Mouse (Mus musculus): Measurements from ENCODE around the gene Insm1.

Gene Insm1

DNA sequence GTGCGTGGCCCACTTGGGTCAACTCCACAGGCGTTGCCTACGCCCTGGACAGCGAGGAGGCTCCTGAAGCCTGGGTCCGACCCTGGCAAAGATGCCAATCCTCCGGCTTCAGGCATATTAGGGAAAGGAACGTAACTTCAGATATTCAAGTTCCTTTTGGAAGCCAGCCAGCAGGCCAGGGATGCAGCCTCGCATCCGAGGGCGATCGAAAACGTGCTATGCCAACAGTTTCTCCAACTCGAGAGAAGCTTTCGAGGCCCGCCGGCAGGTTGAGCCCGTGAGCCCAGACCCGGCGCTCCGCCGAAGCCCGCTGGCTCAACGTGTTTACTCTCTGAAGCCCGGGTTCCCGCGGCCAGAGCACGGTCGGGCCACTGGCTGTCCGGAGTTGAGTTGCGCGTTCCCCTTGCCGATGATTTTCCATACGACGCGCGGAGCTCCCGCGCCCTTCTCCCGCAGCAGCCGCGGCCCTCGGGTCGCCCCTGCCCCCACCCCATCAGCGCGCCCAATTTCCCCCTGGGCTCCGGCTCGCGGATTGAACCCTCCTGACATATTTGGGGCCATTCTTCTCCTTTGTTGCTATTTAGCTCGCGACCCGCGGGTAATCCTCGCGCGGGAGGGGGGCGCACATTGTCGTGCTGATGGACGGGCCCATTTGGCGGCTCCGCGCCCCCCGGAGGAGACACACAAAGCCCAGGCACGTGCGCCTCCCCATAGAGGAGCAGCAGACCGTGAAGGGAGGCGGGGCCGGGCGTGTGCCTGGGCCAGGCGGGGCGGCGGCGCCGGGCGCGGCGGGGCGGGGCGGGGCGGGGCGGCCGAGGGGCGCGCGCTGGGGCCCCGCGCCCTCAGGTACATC lies at the start of gene Insm1:
TSS of gene Insm1 (plus strand) at position 846 of the 853 bp plus-strand sequence.
- in situ Hi-C loops (cut with MboI, MseI) = loop anchor here in 1 of 2 experiments (10.0 kb wide), 1 partner anchor 613 kb away; no protein-coding TSS in a partner anchor

DNA sequence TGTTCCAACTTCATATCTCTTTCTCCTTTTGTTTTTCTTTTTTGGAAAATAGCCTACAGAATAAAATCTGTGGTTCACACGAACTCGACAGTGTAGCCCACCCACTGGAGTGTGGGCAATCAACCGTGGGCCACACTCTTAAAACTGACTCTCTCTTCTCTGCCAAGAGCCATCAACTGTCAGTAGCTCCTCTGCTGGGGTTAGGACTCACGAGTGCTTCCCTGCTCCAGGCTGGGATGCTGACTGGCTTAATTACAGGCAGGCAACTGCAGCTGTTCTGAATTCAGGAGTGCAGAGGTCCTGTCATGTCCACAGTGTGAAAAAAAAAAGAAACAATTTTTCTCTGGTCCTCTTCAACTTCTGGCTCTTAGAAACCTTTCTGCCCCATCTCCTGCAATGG lies 49.6 kb upstream of the Insm1 start:
- in situ Hi-C loops (cut with MboI, MseI) = no loop called here

DNA sequence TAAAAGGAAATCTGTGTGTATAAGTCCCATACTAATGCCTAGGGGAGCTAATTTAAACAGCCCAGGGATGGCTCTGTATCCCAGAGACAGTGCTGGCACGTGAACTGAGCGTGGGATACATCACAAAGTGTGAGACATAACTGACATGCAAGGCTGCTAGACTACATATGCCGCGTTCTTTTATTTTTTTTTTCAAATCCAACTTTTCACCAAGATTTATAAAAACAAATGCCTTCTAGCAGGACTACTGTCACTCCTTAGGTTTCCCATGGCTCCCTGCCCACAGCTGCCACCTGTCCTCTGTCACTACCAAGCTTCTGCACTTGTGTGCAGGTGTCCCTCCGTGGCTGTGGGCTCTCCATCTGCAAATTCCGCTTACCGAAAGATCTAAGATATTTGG lies 47.5 kb upstream of the Insm1 start:
- in situ Hi-C loops (cut with MboI, MseI) = no loop called here

DNA sequence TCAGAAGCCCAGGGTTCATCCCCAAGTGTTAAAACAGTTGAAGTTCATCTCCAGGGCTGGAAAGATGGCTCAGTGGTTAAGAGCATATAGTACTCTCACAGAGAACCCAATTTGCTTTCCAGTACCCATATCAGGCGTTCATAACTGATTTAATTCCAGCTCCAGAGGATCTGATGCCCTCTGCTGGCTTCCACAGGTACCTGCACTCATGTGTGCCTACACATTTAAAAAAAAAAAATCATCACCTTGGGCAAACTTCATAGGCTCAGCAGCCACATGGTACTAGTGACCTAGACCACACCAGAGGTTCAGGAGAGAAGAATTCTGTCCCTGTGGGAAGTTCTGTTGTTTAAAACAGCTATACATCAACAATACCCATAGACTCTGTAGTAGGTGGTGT lies 43.0 kb upstream of the Insm1 start:
- in situ Hi-C loops (cut with MboI, MseI) = no loop called here

DNA sequence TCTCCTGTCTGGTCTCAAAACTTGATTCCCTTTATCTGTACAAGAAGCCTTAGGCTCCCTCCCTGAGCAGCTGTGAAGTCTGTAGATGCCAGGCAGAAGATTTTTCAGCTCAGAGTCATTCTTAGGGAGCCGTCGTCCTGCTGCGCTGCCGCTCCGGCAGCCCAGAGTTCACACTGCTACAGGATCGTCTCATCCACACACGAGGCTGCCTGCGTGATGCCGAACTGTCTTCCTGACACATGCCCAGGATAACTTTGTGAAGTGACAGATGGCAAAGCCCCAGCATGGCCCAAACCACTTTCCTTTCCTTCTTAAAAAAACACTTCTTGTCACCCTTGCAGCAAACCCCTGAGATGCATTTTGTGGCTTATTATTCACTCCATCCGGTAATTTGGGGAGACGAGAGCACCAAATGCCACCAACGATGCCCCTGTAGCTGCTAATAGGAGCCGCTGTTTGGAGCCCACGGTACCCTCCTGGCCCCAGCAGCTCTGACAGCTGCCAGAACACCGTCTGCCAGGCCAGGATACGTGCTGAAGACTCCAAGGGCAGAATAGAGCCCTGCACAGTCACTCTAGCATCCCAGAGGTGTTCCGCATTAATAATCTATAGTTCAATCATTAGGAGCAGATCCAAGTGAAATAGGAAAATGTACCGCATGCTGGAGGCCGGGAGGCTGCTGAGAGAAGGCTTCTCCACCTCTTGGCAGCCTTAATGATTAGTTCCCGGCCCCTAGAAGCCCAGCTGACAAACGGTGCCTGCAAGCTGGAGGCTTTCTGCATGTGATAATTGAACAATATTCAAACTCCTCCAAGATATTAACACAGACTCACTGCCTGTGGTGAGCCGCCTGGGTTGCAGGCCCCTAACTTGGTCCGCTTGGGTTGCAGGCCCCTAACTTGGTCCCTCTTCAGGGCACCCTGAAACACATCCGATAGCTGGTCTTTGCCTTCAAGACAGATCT lies 37.6 kb upstream of the Insm1 start:
- in situ Hi-C loops (cut with MboI, MseI) = no loop called here

DNA sequence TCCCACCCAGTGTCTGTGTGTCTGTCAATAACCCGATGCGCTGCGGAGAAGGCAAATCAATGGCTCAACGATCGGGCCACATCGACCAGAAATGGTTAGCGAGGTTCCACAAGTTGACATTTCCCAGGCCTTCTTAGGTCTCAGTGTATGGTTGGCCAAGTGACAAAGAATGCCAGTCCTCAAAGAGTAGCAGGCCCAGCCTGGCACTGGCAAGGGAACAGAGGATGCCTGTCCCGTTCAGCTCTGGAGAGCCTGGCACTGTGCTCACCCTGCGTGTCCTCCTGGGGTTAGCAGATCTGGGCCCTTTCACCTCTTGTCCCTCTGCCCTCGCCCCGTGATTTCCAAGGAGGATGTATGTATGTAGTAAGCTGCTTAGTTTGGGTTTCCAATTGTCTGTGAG lies 25.6 kb upstream of the Insm1 start:
- in situ Hi-C loops (cut with MboI, MseI) = no loop called here

DNA sequence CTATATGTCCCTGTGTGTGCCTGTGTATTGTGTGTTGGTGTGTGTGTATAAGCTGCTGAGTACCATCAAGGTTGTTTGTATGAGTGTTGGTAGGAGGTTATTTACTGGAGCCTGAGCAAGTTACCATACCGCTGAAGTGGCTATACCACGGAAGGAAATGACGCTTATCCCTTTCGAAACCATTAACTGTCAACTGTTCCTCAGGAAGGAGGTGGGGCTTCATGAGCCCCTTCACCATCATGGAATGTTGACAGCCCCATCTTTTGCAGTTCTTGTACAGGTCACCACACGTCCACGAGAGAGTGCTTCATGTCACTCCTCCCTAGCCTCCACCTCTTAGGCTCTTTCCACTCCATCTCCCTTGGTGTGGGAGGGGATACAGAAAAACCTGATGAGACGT lies 23.8 kb upstream of the Insm1 start:
- in situ Hi-C loops (cut with MboI, MseI) = no loop called here

DNA sequence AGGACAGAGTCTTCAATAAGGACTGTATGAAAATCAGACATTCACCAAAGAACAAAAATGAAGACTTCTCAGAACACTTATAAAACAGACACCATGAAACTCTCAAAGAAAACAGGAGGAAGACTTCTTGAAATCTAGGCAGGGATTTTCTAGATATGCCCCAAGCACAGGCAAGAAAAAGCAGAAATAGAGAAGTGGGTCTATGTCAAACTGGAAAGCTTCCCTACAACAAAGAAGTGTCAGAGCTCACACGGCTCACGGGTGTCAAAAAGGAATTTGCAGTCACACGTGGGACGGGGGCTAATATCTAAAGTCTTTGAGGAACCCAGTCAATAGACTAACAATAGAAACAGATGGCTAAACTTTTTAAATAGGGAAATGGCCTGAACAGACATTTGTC lies 10.8 kb upstream of the Insm1 start:
- in situ Hi-C loops (cut with MboI, MseI) = loop anchor here in 1 of 2 experiments (10.0 kb wide), 1 partner anchor 256 kb away; no protein-coding TSS in a partner anchor

DNA sequence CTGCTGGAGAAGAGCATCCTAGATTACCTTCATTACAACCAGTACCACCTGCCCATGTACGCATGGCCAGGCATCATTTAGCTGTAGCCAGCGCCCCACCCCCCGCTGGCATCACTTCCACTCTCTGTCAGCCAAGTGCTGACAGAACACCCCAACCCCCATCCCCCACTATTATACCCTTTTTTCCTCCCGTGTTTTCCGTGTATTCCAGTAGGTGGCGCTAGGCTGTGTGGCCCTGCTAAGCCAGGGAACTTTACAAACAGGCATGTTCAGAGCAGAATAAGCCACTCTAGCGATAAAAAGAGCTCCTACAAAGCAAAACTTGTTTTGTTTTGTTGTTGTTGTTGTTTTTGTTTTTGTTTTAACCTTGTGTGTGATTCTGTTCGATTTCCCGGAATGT lies 7.0 kb upstream of the Insm1 start:
- in situ Hi-C loops (cut with MboI, MseI) = loop anchor here in 1 of 2 experiments (5.0 to 10.0 kb wide), 2 partner anchors 198 to 260 kb away; no protein-coding TSS in a partner anchor

DNA sequence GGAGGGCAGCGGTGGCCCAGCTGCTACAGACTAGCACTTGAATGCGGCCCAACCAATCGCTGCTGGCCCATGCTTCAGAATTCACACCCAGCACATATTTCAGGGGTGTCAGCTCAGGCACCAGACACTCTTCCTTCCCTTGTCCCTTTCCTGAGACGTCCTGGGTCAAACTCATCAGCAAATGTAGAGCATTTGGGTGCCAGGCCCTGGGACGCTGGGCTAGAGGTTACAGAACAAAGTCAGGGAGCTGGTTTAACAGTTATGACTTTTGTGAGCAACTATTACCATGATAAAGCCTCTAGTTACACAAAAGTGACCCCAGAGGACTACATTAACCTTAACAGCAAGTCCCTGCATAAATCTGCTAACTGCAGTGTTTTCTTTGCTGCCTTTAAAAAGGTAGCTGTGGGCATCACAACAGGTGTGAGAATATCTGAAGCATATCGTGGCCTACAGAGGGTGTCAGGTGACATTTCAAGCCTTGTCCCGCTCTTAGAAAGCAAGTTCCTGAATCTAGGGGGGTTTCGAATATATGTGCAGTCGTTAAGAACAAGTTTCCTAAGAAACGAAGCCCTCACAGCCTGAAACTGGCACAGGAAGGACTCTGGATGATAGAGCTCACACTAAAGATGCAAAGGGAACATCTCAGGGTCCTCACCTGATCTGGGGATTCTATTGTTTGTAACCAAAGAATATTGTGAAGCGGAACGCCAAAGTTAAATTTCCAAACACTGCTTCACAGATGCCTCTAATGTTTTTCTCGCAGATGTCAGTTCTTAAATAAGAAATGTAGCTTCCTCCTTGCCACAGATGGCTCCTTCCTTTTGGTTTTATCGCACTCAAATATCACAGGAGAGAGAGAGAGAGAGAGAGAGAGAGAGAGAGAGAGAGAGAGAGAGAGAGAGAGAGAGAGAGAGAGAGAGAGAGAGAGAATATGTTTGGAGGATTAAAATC lies 5.3 kb upstream of the Insm1 start:
- in situ Hi-C loops (cut with MboI, MseI) = loop anchor here in 1 of 2 experiments (5.0 to 10.0 kb wide), 2 partner anchors 196 to 262 kb away; no protein-coding TSS in a partner anchor

DNA sequence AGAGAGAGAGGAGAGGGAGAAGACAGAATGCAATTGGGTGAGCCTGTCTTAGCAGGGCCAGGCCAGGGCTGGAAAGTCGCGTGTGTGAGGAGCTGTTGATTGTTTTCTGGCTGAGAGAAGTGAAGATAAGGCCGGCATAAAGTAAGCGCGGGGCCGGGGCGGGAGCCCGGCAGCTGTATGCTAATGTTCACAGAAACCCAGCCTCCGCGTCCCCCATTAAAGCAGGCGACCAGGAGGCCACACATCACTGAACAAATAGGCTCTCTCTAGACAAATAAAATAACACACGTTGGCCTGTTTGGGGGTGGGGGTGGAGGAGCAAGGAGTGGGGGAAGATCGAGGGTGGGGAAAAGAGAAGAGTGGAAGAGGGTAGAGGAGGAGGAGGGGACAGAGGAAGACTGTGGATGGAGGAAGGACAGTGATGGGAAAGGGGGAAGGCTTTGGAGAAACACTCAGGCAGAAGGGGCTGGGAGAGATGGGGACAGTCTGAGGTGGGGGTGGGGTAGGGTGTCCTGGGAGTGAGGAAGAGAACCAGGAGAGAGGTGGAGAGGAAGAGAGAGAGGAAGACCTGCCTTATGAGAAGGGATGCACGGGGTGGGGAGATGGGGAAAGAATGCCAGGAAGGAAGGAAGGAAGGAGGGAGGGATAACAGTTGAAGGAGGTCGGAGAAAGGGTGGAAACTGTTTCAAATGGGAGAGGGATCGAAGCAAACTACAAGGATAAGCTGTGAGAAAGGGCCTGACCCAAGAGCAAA lies 4.3 kb upstream of the Insm1 start:
- in situ Hi-C loops (cut with MboI, MseI) = loop anchor here in 1 of 2 experiments (5.0 to 10.0 kb wide), 2 partner anchors 195 to 263 kb away; no protein-coding TSS in a partner anchor

DNA sequence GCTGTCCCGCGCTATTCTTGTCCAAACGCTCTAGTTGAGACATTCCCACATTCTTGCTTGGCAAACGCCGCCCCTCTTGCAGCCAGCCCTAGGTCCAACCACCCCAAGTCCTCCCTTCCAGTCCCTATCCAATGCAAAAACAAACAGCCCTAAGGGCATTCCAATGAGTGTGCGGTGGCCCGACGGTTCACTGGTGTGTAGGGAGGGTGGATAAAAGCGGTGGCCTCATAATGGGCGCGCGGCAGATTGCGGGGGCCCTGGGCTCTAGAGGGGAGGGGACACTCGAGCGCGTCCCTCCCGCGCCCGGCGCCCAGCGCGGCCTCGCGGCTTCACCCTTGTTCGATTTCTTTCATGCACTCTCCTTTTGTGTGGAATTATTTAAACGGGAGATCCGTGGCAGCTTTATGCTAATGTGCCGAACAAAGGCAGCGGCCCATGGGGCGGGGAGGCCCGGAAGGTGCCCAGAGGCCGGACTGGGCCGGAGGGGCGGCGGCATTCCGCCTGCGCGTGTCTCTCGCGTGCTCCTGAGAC lies 3.5 kb upstream of the Insm1 start:
- in situ Hi-C loops (cut with MboI, MseI) = loop anchor here in 1 of 2 experiments (5.0 to 10.0 kb wide), 2 partner anchors 194 to 263 kb away; no protein-coding TSS in a partner anchor

DNA sequence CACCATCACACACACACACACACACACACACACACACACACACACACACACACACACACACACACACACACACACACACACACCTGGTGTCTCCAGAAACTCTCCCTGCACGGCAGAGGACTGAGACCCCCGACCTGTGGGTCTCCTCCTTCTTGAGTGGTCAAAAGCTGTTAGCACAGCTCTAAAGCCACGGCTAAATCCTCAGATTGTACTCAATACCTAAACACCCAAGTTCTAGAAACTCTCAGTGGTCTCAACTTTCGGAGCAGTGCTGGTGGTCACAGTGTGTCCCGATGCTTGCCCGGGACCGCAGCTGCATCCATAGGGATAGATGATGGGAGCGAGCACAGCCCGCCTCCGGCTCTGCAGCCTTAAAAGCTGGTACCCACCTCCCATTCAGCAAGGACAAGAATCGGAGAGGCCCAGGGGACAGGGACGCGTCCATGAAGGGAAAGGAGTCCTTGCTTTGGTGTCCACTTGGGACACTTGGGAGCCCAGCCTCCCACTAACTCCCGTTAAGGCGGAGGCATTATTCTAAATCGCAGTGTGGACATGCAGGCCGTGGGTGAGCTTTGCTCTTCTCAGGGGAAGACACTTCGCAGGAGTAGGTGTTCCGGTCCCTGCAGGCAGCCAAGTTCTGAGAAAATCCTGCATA lies 2.7 kb upstream of the Insm1 start:
- in situ Hi-C loops (cut with MboI, MseI) = loop anchor here in 1 of 2 experiments (5.0 to 10.0 kb wide), 2 partner anchors 193 to 264 kb away; no protein-coding TSS in a partner anchor

DNA sequence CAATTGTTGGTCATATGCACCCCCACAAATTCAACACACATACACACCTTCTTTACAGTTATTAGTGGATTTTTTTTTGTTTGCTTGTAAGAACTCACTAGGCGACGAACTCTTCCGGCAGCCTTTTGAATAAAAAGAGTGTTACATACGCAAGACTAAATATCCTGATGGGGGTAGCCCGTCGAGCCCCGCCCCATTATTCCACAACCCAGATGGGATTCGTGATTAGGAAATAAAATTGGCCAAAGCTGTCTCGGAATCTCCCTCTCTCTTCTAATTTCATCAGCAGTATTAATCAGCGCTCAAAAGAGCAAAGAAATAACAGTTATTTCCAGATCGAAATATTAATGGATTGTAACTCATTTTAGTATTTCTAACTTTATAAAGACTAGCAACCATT lies 1.9 kb upstream of the Insm1 start:
- in situ Hi-C loops (cut with MboI, MseI) = loop anchor here in 1 of 2 experiments (5.0 to 10.0 kb wide), 3 partner anchors 193 to 615 kb away; no protein-coding TSS in a partner anchor

DNA sequence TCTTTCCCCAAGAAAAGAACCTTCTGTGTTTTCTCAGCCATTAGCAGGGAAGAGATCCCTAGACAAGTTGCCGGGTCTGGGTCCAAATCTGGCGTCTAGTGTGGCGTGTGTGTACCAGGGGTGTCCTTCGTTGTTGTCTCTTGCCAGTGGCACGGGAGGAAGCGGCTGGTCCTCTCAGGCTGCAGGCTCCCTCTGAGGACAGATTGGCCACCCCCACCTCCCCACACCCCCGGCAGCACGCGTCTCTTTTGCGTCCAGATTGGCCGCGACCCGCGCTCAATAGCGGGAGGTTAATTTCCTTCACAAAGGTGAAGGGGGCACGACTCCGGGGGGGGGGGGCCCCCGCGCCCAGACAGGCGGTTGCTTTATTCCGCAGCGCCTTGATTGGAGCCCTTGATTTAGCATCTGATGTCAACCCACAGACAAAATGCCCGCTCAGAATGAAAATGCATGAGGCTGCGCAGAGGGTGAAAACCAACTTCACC lies 1.1 kb upstream of the Insm1 start:
- in situ Hi-C loops (cut with MboI, MseI) = loop anchor here in 1 of 2 experiments (10.0 kb wide), 1 partner anchor 614 kb away; no protein-coding TSS in a partner anchor

DNA sequence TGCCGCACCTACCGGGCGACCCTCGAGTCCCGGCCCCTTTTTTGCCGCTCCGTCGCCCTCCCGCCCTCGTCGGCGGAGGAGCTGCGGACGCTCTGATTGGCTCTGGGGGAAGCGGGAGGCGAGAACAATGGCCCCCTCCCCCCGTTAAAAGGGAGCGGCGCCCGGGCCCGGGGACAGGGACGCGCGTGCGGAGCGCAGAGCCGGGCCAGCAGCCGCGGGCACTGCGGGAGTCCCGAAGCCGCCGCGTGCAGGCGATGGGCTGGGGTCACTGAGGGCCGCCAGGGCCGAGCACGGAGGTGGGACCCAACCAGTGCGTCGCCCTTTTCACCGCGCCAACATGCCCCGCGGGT lies 183 bp downstream of the Insm1 start:
- in situ Hi-C loops (cut with MboI, MseI) = loop anchor here in 1 of 2 experiments (10.0 kb wide), 1 partner anchor 613 kb away; no protein-coding TSS in a partner anchor

DNA sequence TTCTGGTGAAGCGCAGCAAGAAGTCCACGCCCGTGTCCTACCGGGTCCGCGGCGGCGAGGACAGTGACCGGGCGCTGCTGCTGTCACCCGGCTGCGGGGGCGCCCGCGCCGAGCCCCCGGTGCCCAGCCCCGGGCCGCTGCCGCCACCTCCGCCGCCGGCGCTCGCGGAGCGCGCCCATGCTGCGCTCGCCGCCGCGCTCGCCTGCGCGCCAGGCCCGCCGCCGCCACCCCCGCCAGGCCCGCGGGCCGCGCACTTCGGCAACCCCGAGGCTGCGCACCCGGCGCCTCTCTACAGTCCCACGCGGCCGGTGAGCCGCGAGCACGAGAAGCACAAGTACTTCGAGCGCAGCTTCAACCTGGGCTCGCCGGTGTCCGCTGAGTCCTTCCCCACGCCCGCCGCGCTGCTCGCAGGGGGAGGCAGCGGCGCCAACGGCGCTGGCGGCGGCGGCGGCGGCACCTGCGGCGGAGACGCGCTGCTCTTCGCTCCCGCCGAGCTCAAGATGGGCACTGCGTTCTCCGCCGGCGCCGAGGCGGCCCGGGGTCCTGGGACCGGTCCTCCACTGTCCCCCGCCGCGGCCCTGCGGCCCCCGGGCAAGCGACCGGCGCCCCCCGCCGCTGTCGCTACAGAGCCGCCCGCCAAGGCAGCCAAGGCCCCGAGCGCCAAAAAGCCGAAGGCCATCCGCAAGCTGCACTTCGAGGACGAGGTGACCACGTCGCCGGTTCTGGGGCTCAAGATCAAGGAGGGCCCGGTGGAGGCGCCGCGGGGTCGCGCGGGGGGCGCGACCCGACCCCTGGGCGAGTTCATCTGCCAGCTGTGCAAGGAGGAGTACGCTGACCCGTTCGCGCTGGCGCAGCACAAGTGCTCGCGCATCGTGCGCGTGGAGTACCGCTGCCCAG lies 806 bp downstream of the Insm1 start:
- in situ Hi-C loops (cut with MboI, MseI) = loop anchor here in 1 of 2 experiments (10.0 kb wide), 1 partner anchor 612 kb away; no protein-coding TSS in a partner anchor
